Comparison of ENCODE assay signal across 23 mouse cellular contexts in the genomic region with DNA sequence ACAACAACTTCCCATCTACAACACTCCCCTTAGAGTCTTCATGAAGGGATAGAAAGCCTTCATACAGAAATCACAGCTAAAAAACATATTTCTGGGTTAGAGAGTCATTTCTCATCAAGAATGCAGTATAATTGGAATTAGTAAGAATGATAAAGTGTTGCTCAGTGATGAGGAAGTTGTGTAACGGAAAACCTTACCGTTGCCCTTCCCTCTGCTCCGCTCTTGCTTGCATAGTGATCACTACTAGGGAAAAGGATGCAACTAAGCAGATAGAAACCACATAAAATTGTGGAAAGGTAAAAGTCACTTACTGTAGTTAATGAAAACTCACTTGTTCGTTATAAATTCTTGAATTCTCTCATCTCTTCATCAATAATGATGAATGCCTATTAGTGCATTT. TPM values are rescaled to one million over a fixed set of nuclear protein-coding genes. Genes with fewer than 3 reads are reported as not detected.
"Had no signal": no experiment of that assay in that cellular context is flagged by ENCODE, and none has a peak within 500 bp of the region (broad histone marks: within the 10 kb centered on the region; RNA-seq: fewer than 3 reads in every experiment).

No protein-coding gene starts in this region.

- H3K27ac ChIP-seq: liver, embryonic 15.5 days; lung, embryonic 15.5 days; midbrain, embryonic 10.5 days; midbrain, embryonic 12.5 days; neural tube, embryonic 13.5 days; neural tube, embryonic 15.5 days; stomach, embryonic 15.5 days; stomach, postnatal 0 days had no signal

- DNase-seq: liver, postnatal 0 days; lung, adult 2 months; lung, postnatal 4 days; midbrain, embryonic 14.5 days; right cerebral cortex, postnatal 14 days; thymus, adult 2 months; thymus, postnatal 25 days; thymus, postnatal 4 days had no signal

- H3K27me3 ChIP-seq: liver, embryonic 15.5 days; lung, embryonic 15.5 days; midbrain, embryonic 12.5 days; neural tube, embryonic 13.5 days; neural tube, embryonic 15.5 days; stomach, embryonic 15.5 days had no signal

- H3K36me3 ChIP-seq: liver, embryonic 15.5 days; lung, embryonic 15.5 days; midbrain, embryonic 10.5 days; midbrain, embryonic 12.5 days; neural tube, embryonic 13.5 days; neural tube, embryonic 15.5 days; stomach, embryonic 15.5 days had no signal

- ATAC-seq: liver, postnatal 0 days; lung, postnatal 0 days; midbrain, embryonic 16.5 days had no signal

- H3K9ac ChIP-seq: liver, embryonic 15.5 days; liver, postnatal 0 days; lung, embryonic 15.5 days; midbrain, embryonic 12.5 days; neural tube, embryonic 13.5 days; neural tube, embryonic 15.5 days; stomach, embryonic 15.5 days had no signal

- H3K4me3 ChIP-seq: liver, embryonic 15.5 days; lung, embryonic 15.5 days; midbrain, embryonic 10.5 days; midbrain, embryonic 12.5 days; myocyte; neural tube, embryonic 13.5 days; neural tube, embryonic 15.5 days; stomach, embryonic 15.5 days had no signal

- H3K4me1 ChIP-seq: liver, embryonic 15.5 days; lung, embryonic 15.5 days; midbrain, embryonic 10.5 days; midbrain, embryonic 12.5 days; neural tube, embryonic 13.5 days; neural tube, embryonic 15.5 days; stomach, embryonic 15.5 days had no signal

RNA-seq across cellular contexts. Expression of a gene that starts 21.7 kb away (rescaled TPM):
- polyA plus RNA-seq: midbrain, embryonic 10.5 days; neural tube, embryonic 11.5 days had no signal

RNA-seq across cellular contexts. Expression of a gene that starts 51.1 kb away (rescaled TPM):
- total RNA-seq: megakaryocyte-erythroid progenitor cell, adult 5-6 weeks had no signal
- polyA plus RNA-seq: liver, embryonic 15.5 days; liver, postnatal 0 days; lung, adult 2 months; lung, embryonic 15.5 days; lung, postnatal 0 days; midbrain, embryonic 10.5 days; midbrain, embryonic 12.5 days; midbrain, embryonic 14.5 days; midbrain, embryonic 16.5 days; myocyte; neural tube, embryonic 11.5 days; neural tube, embryonic 13.5 days; neural tube, embryonic 15.5 days; spleen, adult 2 months; stomach, embryonic 15.5 days; stomach, postnatal 0 days; thymus, adult 2 months; urinary bladder, adult 2 months had no signal
